ENCODE assay signal across 21 mouse cellular contexts in genomic region chr6:55299917-55300316, GRCm38 (mm10). TPM values are rescaled to one million over a fixed set of nuclear protein-coding genes. Genes with fewer than 3 reads are reported as not detected.
A peak's percentile ranks its signal among the peaks of the same experiment; 100 is the strongest.
DNase-seq lines count a peak whose midpoint lies in the region; ATAC-seq and TF ChIP-seq lines count a peak whose summit lies in the region.
"Had no signal": no experiment of that assay in that cellular context is flagged by ENCODE, and none has a peak within 500 bp of the region (broad histone marks: within the 10 kb centered on the region; RNA-seq: fewer than 3 reads in every experiment).

No protein-coding gene starts in this region.

- no peaks in the 10 kb centered on the region for H3K27me3 ChIP-seq in kidney, postnatal 0 days (ENCODE audit: insufficient read depth, low read length)
- H3K27me3 ChIP-seq in kidney, embryonic 16.5 days (ENCODE audit: insufficient read depth, low read length): no peaks in the 10 kb centered on the region
- H3K27me3 ChIP-seq in liver, embryonic 15.5 days: no peaks in the 10 kb centered on the region
- no peaks in the 10 kb centered on the region for H3K27me3 ChIP-seq in liver, embryonic 11.5 days (replicated peaks; ENCODE audit: control insufficient read depth, insufficient read depth, low read length)
- H3K27me3 ChIP-seq: embryonic facial prominence, embryonic 13.5 days; forebrain, embryonic 12.5 days; heart, embryonic 15.5 days had no signal

- H3K9me3 ChIP-seq in kidney, postnatal 0 days (replicated peaks; ENCODE audit: low read length): no peaks in the 10 kb centered on the region
- no peaks in the 10 kb centered on the region for H3K9me3 ChIP-seq in kidney, embryonic 16.5 days (ENCODE audit: low read length)
- H3K9me3 ChIP-seq in liver, embryonic 15.5 days (replicated peaks): no peaks in the 10 kb centered on the region
- H3K9me3 ChIP-seq in liver, embryonic 11.5 days (ENCODE audit: control insufficient read depth, low read length): no peaks in the 10 kb centered on the region
- H3K9me3 ChIP-seq: embryonic facial prominence, embryonic 13.5 days; forebrain, embryonic 12.5 days; heart, embryonic 15.5 days; hindbrain, embryonic 10.5 days had no signal

- no peak overlapping the region for H3K9ac ChIP-seq in kidney, postnatal 0 days (ENCODE audit: low read depth, low read length)
- no peak overlapping the region for H3K9ac ChIP-seq in kidney, embryonic 16.5 days (replicated peaks; ENCODE audit: low read length)
- no peak overlapping the region for H3K9ac ChIP-seq in liver, embryonic 15.5 days
- no peak overlapping the region for H3K9ac ChIP-seq in liver, embryonic 11.5 days (ENCODE audit: low read depth, low read length)
- H3K9ac ChIP-seq: embryonic facial prominence, embryonic 13.5 days; forebrain, embryonic 12.5 days; heart, embryonic 15.5 days had no signal

- WGBS in kidney, postnatal 0 days: 73% methylated on average over 2 of the region's 2 CpGs
- 86% methylated on average over 2 of the region's 2 CpGs for WGBS in kidney, embryonic 16.5 days
- 89% methylated on average over 2 of the region's 2 CpGs for WGBS in liver, embryonic 15.5 days (ENCODE audit: insufficient replicate concordance)
- 89% methylated on average over 2 of the region's 2 CpGs for WGBS in liver, embryonic 11.5 days

- H3K4me2 ChIP-seq in kidney, postnatal 0 days (ENCODE audit: low read length): no peak overlapping the region
- H3K4me2 ChIP-seq in kidney, embryonic 16.5 days (replicated peaks; ENCODE audit: low read depth, low read length): no peak overlapping the region
- no peak overlapping the region for H3K4me2 ChIP-seq in liver, embryonic 15.5 days
- H3K4me2 ChIP-seq in liver, embryonic 11.5 days: no peak overlapping the region
- H3K4me2 ChIP-seq: embryonic facial prominence, embryonic 13.5 days; forebrain, embryonic 12.5 days; heart, embryonic 11.5 days; heart, embryonic 15.5 days had no signal

- H3K4me1 ChIP-seq in kidney, postnatal 0 days (replicated peaks; ENCODE audit: insufficient read depth, low read length): no peaks in the 10 kb centered on the region
- H3K4me1 ChIP-seq in kidney, embryonic 16.5 days (ENCODE audit: insufficient read depth, low read length): no peaks in the 10 kb centered on the region
- H3K4me1 ChIP-seq in liver, embryonic 15.5 days (replicated peaks): peaks cover 32% of the 10 kb centered on the region
- H3K4me1 ChIP-seq in liver, embryonic 11.5 days (replicated peaks; ENCODE audit: control insufficient read depth, insufficient read depth, low read length): peaks cover 8% of the 10 kb centered on the region; the same call in 1 of the 2 replicates
- H3K4me1 ChIP-seq: forebrain, embryonic 12.5 days had no signal

- H3K27ac ChIP-seq in kidney, postnatal 0 days: no peak overlapping the region
- no peak overlapping the region for H3K27ac ChIP-seq in kidney, embryonic 16.5 days (ENCODE audit: low read length)
- H3K27ac ChIP-seq in liver, embryonic 15.5 days (replicated peaks): peak overlapping the region; percentile 10; the same call in 1 of the 2 replicates
- H3K27ac ChIP-seq in liver, embryonic 11.5 days (ENCODE audit: low read depth, low read length): no peak overlapping the region
- H3K27ac ChIP-seq: embryonic facial prominence, embryonic 13.5 days; forebrain, embryonic 12.5 days; heart, embryonic 15.5 days; hindbrain, embryonic 10.5 days had no signal

- H3K4me3 ChIP-seq in kidney, postnatal 0 days (replicated peaks; ENCODE audit: low read depth, low read length): no peak overlapping the region
- no peak overlapping the region for H3K4me3 ChIP-seq in kidney, embryonic 16.5 days (ENCODE audit: low read length)
- no peak overlapping the region for H3K4me3 ChIP-seq in liver, embryonic 15.5 days (replicated peaks)
- H3K4me3 ChIP-seq in liver, embryonic 11.5 days (ENCODE audit: low read depth, low read length): no peak overlapping the region
- H3K4me3 ChIP-seq: embryonic facial prominence, embryonic 13.5 days; forebrain, embryonic 12.5 days; heart, embryonic 15.5 days; hindbrain, embryonic 10.5 days had no signal

- DNase-seq in kidney, adult 11 months: peak; percentile 74
- no peak for DNase-seq in kidney, adult 18-20 months
- DNase-seq in kidney, postnatal 0 days (ENCODE audit: low spot score): no peak
- no peak for DNase-seq in liver, embryonic 11.5 days (ENCODE audit: low spot score)
- DNase-seq in kidney, postnatal 36 days: peak; percentile 52 to 74
- no peak for DNase-seq in heart, adult 8-10 months (ENCODE audit: low spot score)
- DNase-seq: adrenal gland, postnatal 14 days; cerebellum, adult 18-20 months; cerebellum, adult 9-11 months; cerebellum, postnatal 36 days; gastrocnemius, postnatal 10 days; heart, adult 18-20 months had no signal

- 0 out of 2 replicates have a peak, but pooled peaks have one; percentile 37 for ATAC-seq in kidney, postnatal 0 days (replicated peaks; ENCODE audit: low FRiP score, low read depth)
- ATAC-seq in kidney, embryonic 16.5 days (ENCODE audit: low FRiP score, low TSS enrichment): no peak
- ATAC-seq in liver, embryonic 15.5 days (ENCODE audit: insufficient read depth): no peak
- no peak for ATAC-seq in liver, embryonic 11.5 days (replicated peaks; ENCODE audit: low FRiP score)
- ATAC-seq: activated CD4-positive, CD25-positive, alpha-beta regulatory T cell, adult 4 months; forebrain, embryonic 16.5 days had no signal

- no peak for TF ChIP-seq CTCF in kidney, postnatal 0 days (IDR thresholded peaks at IDR 0.05; ENCODE audit: low read depth)

- H3K36me3 ChIP-seq in kidney, postnatal 0 days (ENCODE audit: insufficient read depth, low read length): no peaks in the 10 kb centered on the region
- peaks cover 16% of the 10 kb centered on the region for H3K36me3 ChIP-seq in kidney, embryonic 16.5 days (ENCODE audit: insufficient read depth, low read length)
- no peaks in the 10 kb centered on the region for H3K36me3 ChIP-seq in liver, embryonic 15.5 days (replicated peaks)
- no peaks in the 10 kb centered on the region for H3K36me3 ChIP-seq in liver, embryonic 11.5 days (ENCODE audit: control insufficient read depth, insufficient read depth, low read length)
- H3K36me3 ChIP-seq: heart, embryonic 15.5 days had no signal

RNA-seq across cellular contexts. Expression of gene Aqp1, which starts 36.3 kb away (rescaled TPM):
- polyA plus RNA-seq in kidney, postnatal 0 days (2015; fragmentation: Nextera tagmentation; extraction: Ambion mirVana): 140 and 148 TPM in 2 replicates
- 50.8 and 69.9 TPM in 2 replicates for polyA plus RNA-seq in kidney, embryonic 16.5 days (2015; fragmentation: Nextera tagmentation; extraction: Ambion mirVana)
- polyA plus RNA-seq in liver, embryonic 15.5 days (2015; fragmentation: Nextera tagmentation; extraction: Ambion mirVana): 75.8 and 85.1 TPM in 2 replicates
- 6.1 and 8.0 TPM in 2 replicates for polyA plus RNA-seq in liver, embryonic 11.5 days (2014; fragmentation: Nextera tagmentation; extraction: Ambion mirVana)
- total RNA-seq in heart, adult 8-10 months (2022): 100 to 1,000 TPM; 336 to 404 (median 350) TPM

Comparison
In these comparisons a context has a peak if more than half of its experiments do, and no peak if none do; other contexts are left out.
1. DNase-seq: peak in kidney, adult 11 months (single experiment) and kidney, postnatal 36 days (2 of 2); none in kidney, adult 18-20 months (single experiment), kidney, postnatal 0 days (single experiment), liver, embryonic 11.5 days (single experiment) and heart, adult 8-10 months (single experiment).